Comparison of ENCODE assay signal across 9 mouse cellular contexts in the genomic region with DNA sequence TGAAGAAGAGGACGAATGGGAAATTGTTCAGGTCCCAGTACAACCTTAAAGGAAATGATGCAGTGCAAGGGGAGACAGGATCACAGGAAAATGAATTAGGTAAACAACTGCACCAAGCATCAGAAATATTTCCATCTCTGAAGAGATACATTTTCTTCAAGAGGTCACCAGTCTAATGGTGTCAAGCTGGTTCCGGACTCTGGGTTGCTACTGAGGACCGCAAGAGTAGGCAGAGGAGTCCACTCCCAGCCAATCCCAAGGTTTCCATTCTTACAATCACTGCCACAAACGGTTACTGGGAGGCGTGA. TPM values are rescaled to one million over a fixed set of nuclear protein-coding genes. Genes with fewer than 3 reads are reported as not detected.
DNase-seq lines count a peak whose midpoint lies in the region; ATAC-seq and TF ChIP-seq lines count a peak whose summit lies in the region.
"Had no signal": no experiment of that assay in that cellular context is flagged by ENCODE, and none has a peak within 500 bp of the region (broad histone marks: within the 10 kb centered on the region; RNA-seq: fewer than 3 reads in every experiment).

No protein-coding gene starts in this region.

- intact Hi-C loops in heart, postnatal 25 days (cut with DNase I): no loop called here
- intact Hi-C loops in left cerebral cortex, postnatal 4 days (cut with DNase I): loop anchor here (10.0 kb wide), 1 partner anchor 115 kb away; no protein-coding TSS in a partner anchor

- no peaks in the 10 kb centered on the region for H3K4me1 ChIP-seq in heart, postnatal 0 days (ENCODE audit: control insufficient read depth, insufficient read depth)
- no peaks in the 10 kb centered on the region for H3K4me1 ChIP-seq in brown adipose tissue, adult 24 weeks (ENCODE audit: control insufficient read depth, insufficient read depth, insufficient read length, low read length)
- peaks cover 7% of the 10 kb centered on the region; the same call in 1 of the 2 replicates for H3K4me1 ChIP-seq in hindbrain, embryonic 12.5 days
- peaks cover 25% of the 10 kb centered on the region for H3K4me1 ChIP-seq in midbrain, embryonic 13.5 days (replicated peaks)

- TF ChIP-seq EP300 in heart, postnatal 0 days (IDR thresholded peaks at IDR 0.05; ENCODE audit: low read depth): no peak

- ATAC-seq in heart, postnatal 0 days (ENCODE audit: insufficient read depth, low read depth): peak; percentile 48
- no peak for ATAC-seq in hindbrain, embryonic 12.5 days (ENCODE audit: low FRiP score)
- ATAC-seq in midbrain, embryonic 13.5 days: no peak; the same call in 1 of the 2 replicates

- TF ChIP-seq CTCF in heart, postnatal 0 days (IDR thresholded peaks at IDR 0.05; ENCODE audit: low read depth): no peak

- H3K9me3 ChIP-seq in heart, postnatal 0 days (replicated peaks; ENCODE audit: control insufficient read depth, low read length): no peaks in the 10 kb centered on the region
- no peaks in the 10 kb centered on the region for H3K9me3 ChIP-seq in hindbrain, embryonic 12.5 days (replicated peaks)
- H3K9me3 ChIP-seq in midbrain, embryonic 13.5 days: no peaks in the 10 kb centered on the region

- H3K27ac ChIP-seq in heart, postnatal 0 days (ENCODE audit: low read depth): 0 out of 2 replicates have a peak overlapping the region, but pooled peaks have one; percentile 43
- no peak overlapping the region for H3K27ac ChIP-seq in brown adipose tissue, adult 24 weeks (replicated peaks; ENCODE audit: low read depth, low read length)
- H3K27ac ChIP-seq in hindbrain, embryonic 12.5 days: peak overlapping the region; percentile 93
- H3K27ac ChIP-seq in midbrain, embryonic 13.5 days: peak overlapping the region; percentile 91

- WGBS in heart, postnatal 0 days: 7% methylated on average over 5 of the region's 5 CpGs
- 6% methylated on average over 5 of the region's 5 CpGs for WGBS in hindbrain, embryonic 12.5 days
- 4% methylated on average over 5 of the region's 5 CpGs for WGBS in midbrain, embryonic 13.5 days

- H3K27me3 ChIP-seq in heart, postnatal 0 days (ENCODE audit: control insufficient read depth, insufficient read depth, low read length): peaks cover 7% of the 10 kb centered on the region; the same call in 1 of the 2 replicates
- peaks cover 6% of the 10 kb centered on the region for H3K27me3 ChIP-seq in hindbrain, embryonic 12.5 days
- peaks cover 4% of the 10 kb centered on the region for H3K27me3 ChIP-seq in midbrain, embryonic 13.5 days

- no peak overlapping the region; the same call in 1 of the 2 replicates for H3K9ac ChIP-seq in heart, postnatal 0 days (replicated peaks; ENCODE audit: low read depth, low read length)
- peak overlapping the region; percentile 91 for H3K9ac ChIP-seq in hindbrain, embryonic 12.5 days
- peak overlapping the region; percentile 91 for H3K9ac ChIP-seq in midbrain, embryonic 13.5 days (replicated peaks)

- H3K4me3 ChIP-seq in heart, postnatal 0 days (ENCODE audit: low read depth, low read length): peak overlapping the region; percentile 67
- peak overlapping the region; percentile 85 for H3K4me3 ChIP-seq in brown adipose tissue, adult 24 weeks (ENCODE audit: insufficient read depth, low read depth, low read length)
- H3K4me3 ChIP-seq in hindbrain, embryonic 12.5 days: peak overlapping the region; percentile 89
- peak overlapping the region; percentile 86 for H3K4me3 ChIP-seq in midbrain, embryonic 13.5 days (replicated peaks)

- no peaks in the 10 kb centered on the region for H3K36me3 ChIP-seq in heart, postnatal 0 days (replicated peaks; ENCODE audit: control insufficient read depth, insufficient read depth, low read length)
- no peaks in the 10 kb centered on the region for H3K36me3 ChIP-seq in hindbrain, embryonic 12.5 days
- no peaks in the 10 kb centered on the region for H3K36me3 ChIP-seq in midbrain, embryonic 13.5 days

- no peak for DNase-seq in heart, postnatal 0 days (ENCODE audit: low spot score)
- no peak for DNase-seq in heart, postnatal 25 days (ENCODE audit: low spot score)
- no peak for DNase-seq in gastrocnemius, postnatal 10 days
- no peak for DNase-seq in layer of hippocampus, adult 9-10 months (ENCODE audit: low spot score)
- DNase-seq in left cerebral cortex, postnatal 4 days: no peak

- peak overlapping the region; percentile 96 for H3K4me2 ChIP-seq in heart, postnatal 0 days (ENCODE audit: low read depth, low read length)
- peak overlapping the region; percentile 87 for H3K4me2 ChIP-seq in hindbrain, embryonic 12.5 days (replicated peaks)
- peak overlapping the region; percentile 84 for H3K4me2 ChIP-seq in midbrain, embryonic 13.5 days (replicated peaks)

RNA-seq across cellular contexts. Expression of a gene that starts 0.5 kb away (rescaled TPM):
- 0.34 and 1.9 TPM in 2 replicates for total RNA-seq in heart, postnatal 0 days (2014; rRNA removed; ENCODE audit: low replicate concordance)
- polyA plus RNA-seq in heart, postnatal 0 days (2015; fragmentation: Nextera tagmentation; extraction: Ambion mirVana): 1.4 TPM in 2 replicates
- total RNA-seq in heart, postnatal 25 days (2021): 1 to 10 TPM; 1.7 to 1.8 TPM
- polyA plus RNA-seq in brown adipose tissue, adult 24 weeks (2012; ENCODE audit: insufficient read depth, insufficient read length, missing spikeins): 1.1 and 2.3 TPM in 2 replicates
- polyA plus RNA-seq in hindbrain, embryonic 12.5 days (2016; fragmentation: Nextera tagmentation; extraction: Ambion mirVana): 17.9 and 20.8 TPM in 2 replicates
- 18.7 and 19.7 TPM in 2 replicates for polyA plus RNA-seq in midbrain, embryonic 13.5 days (2015; fragmentation: Nextera tagmentation; extraction: Ambion mirVana)
- 1 to 10 TPM; 4.4 to 5.8 TPM for total RNA-seq in gastrocnemius, postnatal 10 days (2021)
- total RNA-seq in left cerebral cortex, postnatal 4 days (2021): 10 to 100 TPM; 47.0 to 49.7 TPM
- total RNA-seq: MEL had no signal

Comparison
In these comparisons a context has a peak if more than half of its experiments do, and no peak if none do; other contexts are left out.
1. RNA of a gene that starts 0.5 kb away (total RNA-seq): 47.0 to 49.7 TPM in left cerebral cortex, postnatal 4 days; 4.4 to 5.8 TPM in gastrocnemius, postnatal 10 days, 1.7 to 1.8 TPM in heart, postnatal 25 days and 0.34 to 1.9 TPM in heart, postnatal 0 days; every median in the first group is over 4 times any median in the second.
2. Peak in every context shown above with its lines, with median percentiles within 50 percentile points of each other: H3K4me2 ChIP-seq and H3K4me3 ChIP-seq.